Mouse (Mus musculus) heart, embryonic 11.5 days (tissue): ENCODE measurements around the gene Eaf1. TPM values are rescaled to one million over a fixed set of nuclear protein-coding genes. Genes with fewer than 3 reads are reported as not detected.

Experiments used
- ATAC-seq: fragments of 200-750 bp; cut with Nextera tagmentation; replicated peaks from 2 replicates; pipeline ENCODE4 v1.8.0; 2017; ENCODE audit warnings: moderate library complexity; ENCODE audit not compliant: insufficient number of reproducible peaks, low FRiP score, low TSS enrichment
- H3K27ac ChIP-seq: fragments of 300-500 bp; sonication (generic); 2 replicates; pipeline ENCODE4 v1.5.1; 2014; ENCODE audit warnings: mild to moderate bottlenecking, low read depth, low read length
- H3K27me3 ChIP-seq: fragments of 300-500 bp; sonication (generic); 2 replicates; pipeline ENCODE4 v1.6.1; 2014; ENCODE audit warnings: mild to moderate bottlenecking, low read length, mixed read lengths; ENCODE audit not compliant: control insufficient read depth, insufficient read depth
- H3K36me3 ChIP-seq: fragments of 300-500 bp; sonication (generic); 2 replicates; pipeline ENCODE4 v1.6.1; 2014; ENCODE audit warnings: mild to moderate bottlenecking, low read length, moderate library complexity, mixed read lengths; ENCODE audit not compliant: control insufficient read depth, insufficient read depth
- H3K4me1 ChIP-seq: fragments of 300-500 bp; sonication (generic); 2 replicates; pipeline ENCODE4 v1.6.1; 2014; ENCODE audit warnings: low read length; ENCODE audit not compliant: control insufficient read depth, insufficient read depth
- H3K4me2 ChIP-seq: fragments of 300-500 bp; sonication (generic); 2 replicates; pipeline ENCODE4 v1.6.1; 2014; ENCODE audit warnings: mild to moderate bottlenecking, moderate library complexity
- H3K4me3 ChIP-seq: fragments of 300-500 bp; sonication (generic); 2 replicates; pipeline ENCODE4 v1.5.1; 2014; ENCODE audit warnings: low read depth, low read length
- H3K9ac ChIP-seq: fragments of 300-500 bp; sonication (generic); 2 replicates; pipeline ENCODE4 v1.6.1; 2014; ENCODE audit warnings: mild to moderate bottlenecking, low read depth, low read length, moderate library complexity
- H3K9me3 ChIP-seq: fragments of 300-500 bp; sonication (generic); replicated peaks from 2 replicates; pipeline ENCODE4 v1.6.1; 2016; ENCODE audit warnings: low read length; ENCODE audit not compliant: control insufficient read depth
- WGBS: fragments of 180-500 bp; shearing (Covaris S2); extraction: QIAGEN DNeasy Blood & Tissue Kit; methylation state at CpG from one replicate; pipeline ENCODE4 v1.1.7; 2014; ENCODE audit not compliant: insufficient replicate concordance; 5-methylcytosine and 5-hydroxymethylcytosine counted together
- polyA plus RNA-seq: library from polyadenylated mRNA; unstranded; fragments of >200 nt; fragmentation: Nextera tagmentation; extraction: Ambion mirVana; gene quantifications from 2 replicates; pipeline ENCODE4 v1.2.1, GENCODE M21; 2014

Gene Eaf1
- polyA plus RNA-seq, 1 experiment from 2014 or later: 16.6 TPM

GRCm38 (mm10) chr14:31495538-31495937 is 1.3 kb downstream of the Eaf1 start:
- ATAC-seq: no peak
- H3K27me3 ChIP-seq: no peaks in the 10 kb centered on the region
- peak overlapping the region; percentile 94 for H3K4me2 ChIP-seq
- H3K9ac ChIP-seq: peak overlapping the region; percentile 98
- peak overlapping the region; percentile 90 for H3K27ac ChIP-seq
- WGBS: 4% methylated on average over 8 of the region's 8 CpGs
- peaks cover 11% of the 10 kb centered on the region; the same call in 1 of the 2 replicates for H3K36me3 ChIP-seq
- peaks cover 18% of the 10 kb centered on the region for H3K4me1 ChIP-seq
- no peaks in the 10 kb centered on the region for H3K9me3 ChIP-seq
- peak overlapping the region; percentile 98 for H3K4me3 ChIP-seq

DNA sequence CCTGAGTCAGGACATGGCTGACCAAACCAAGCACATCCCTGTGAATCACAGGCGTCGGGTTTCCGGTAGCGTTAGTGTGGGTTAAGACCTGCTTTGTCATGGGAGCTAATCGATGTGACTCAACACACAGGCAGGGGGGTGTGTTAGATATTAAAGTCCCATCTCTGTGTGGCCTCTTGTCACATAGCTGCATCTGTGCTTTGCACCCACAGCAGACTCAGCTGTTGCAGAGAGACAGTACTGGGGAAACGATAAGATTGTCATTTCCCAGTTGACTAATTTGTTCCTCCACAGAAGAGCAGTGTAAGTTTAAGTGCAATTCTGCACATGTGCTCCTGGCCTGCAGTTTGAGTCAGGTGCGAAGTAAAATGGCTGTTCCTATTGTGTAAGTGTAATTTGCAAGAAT is 2.0 kb downstream of the Eaf1 start:
- peak; percentile 66 for ATAC-seq
- H3K36me3 ChIP-seq: peaks cover 14% of the 10 kb centered on the region; the same call in 1 of the 2 replicates

GRCm38 (mm10) chr14:31499526-31499925 is 5.3 kb downstream of the Eaf1 start:
- no peak for ATAC-seq
- peaks cover 28% of the 10 kb centered on the region for H3K36me3 ChIP-seq
- H3K9ac ChIP-seq: no peak overlapping the region
- no peak overlapping the region for H3K4me3 ChIP-seq
- no peak overlapping the region for H3K4me2 ChIP-seq
- no peak overlapping the region for H3K27ac ChIP-seq
- peaks cover 12% of the 10 kb centered on the region for H3K4me1 ChIP-seq
- WGBS: 86% methylated on average over 1 of the region's 1 CpGs
- no peaks in the 10 kb centered on the region for H3K27me3 ChIP-seq
- no peaks in the 10 kb centered on the region for H3K9me3 ChIP-seq

More for the DNA sequence above, 2.0 kb downstream of the Eaf1 start:
- WGBS: 46% methylated on average over 7 of the region's 7 CpGs
- Histone ChIP-seq H3K9ac (peak overlapping the region; percentile 98), H3K9me3 (no peaks in the 10 kb centered on the region), H3K4me2 (peak overlapping the region; percentile 94), H3K4me3 (peak overlapping the region; percentile 98), H3K4me1 (peaks cover 18% of the 10 kb centered on the region), H3K27me3 (no peaks in the 10 kb centered on the region), H3K27ac (no peak overlapping the region)

- Histone ChIP-seq H3K36me3 (peaks cover 61% of the 10 kb centered on the region), H3K4me2 (no peak overlapping the region), H3K27me3 (no peaks in the 10 kb centered on the region), H3K27ac (no peak overlapping the region), H3K4me3 (no peak overlapping the region), H3K9ac (no peak overlapping the region), H3K9me3 (no peaks in the 10 kb centered on the region), H3K4me1 (no peaks in the 10 kb centered on the region)
- 90% methylated on average over 13 of the region's 13 CpGs for WGBS
- ATAC-seq: no peak
Measured at GRCm38 (mm10) chr14:31503406-31503805, 9.2 kb downstream of the Eaf1 start.

GRCm38 (mm10) chr14:31506456-31506855 is 12.3 kb downstream of the Eaf1 start:
- Histone ChIP-seq H3K27me3 (no peaks in the 10 kb centered on the region), H3K36me3 (peaks cover 60% of the 10 kb centered on the region), H3K9ac (no peak overlapping the region), H3K27ac (no peak overlapping the region), H3K4me2 (no peak overlapping the region), H3K9me3 (no peaks in the 10 kb centered on the region), H3K4me1 (no peaks in the 10 kb centered on the region), H3K4me3 (no peak overlapping the region)
- WGBS: 93% methylated on average over 6 of the region's 6 CpGs
- ATAC-seq: no peak

DNA sequence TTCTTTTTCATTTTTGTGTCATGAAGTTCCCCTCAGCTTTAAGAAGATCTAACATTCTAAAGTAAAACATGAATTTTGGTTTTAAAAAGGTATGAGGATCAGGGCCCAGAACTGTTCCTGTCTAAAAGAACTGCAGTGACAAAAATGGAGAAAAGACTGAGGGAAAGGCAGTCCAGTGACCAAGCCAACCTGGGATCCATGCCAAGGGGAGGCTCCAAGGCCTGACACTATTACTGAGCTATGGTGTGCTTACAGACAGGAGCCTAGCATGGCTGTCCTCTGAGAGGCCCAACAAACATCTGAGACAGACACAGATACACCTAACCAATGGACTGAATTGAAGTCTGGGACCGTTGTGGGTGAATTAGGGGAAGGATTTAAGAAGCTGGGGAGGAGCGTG is 15.7 kb downstream of the Eaf1 start:
- 92% methylated on average over 2 of the region's 2 CpGs for WGBS

GRCm38 (mm10) chr14:31510322-31510721 is 16.1 kb downstream of the Eaf1 start:
- H3K27ac ChIP-seq: no peak overlapping the region
- H3K36me3 ChIP-seq: peaks cover 30% of the 10 kb centered on the region
- no peak for ATAC-seq
- H3K9ac ChIP-seq: no peak overlapping the region
- H3K4me1 ChIP-seq: no peaks in the 10 kb centered on the region
- no peak overlapping the region for H3K4me3 ChIP-seq
- no peak overlapping the region for H3K4me2 ChIP-seq
- WGBS: 90% methylated on average over 3 of the region's 3 CpGs
- H3K27me3 ChIP-seq: no peaks in the 10 kb centered on the region
- no peaks in the 10 kb centered on the region for H3K9me3 ChIP-seq

More for the DNA sequence above, 15.7 kb downstream of the Eaf1 start:
- Histone ChIP-seq H3K36me3 (peaks cover 34% of the 10 kb centered on the region), H3K9ac (no peak overlapping the region), H3K4me2 (no peak overlapping the region), H3K27me3 (no peaks in the 10 kb centered on the region), H3K4me1 (no peaks in the 10 kb centered on the region), H3K27ac (no peak overlapping the region), H3K9me3 (no peaks in the 10 kb centered on the region), H3K4me3 (no peak overlapping the region)
- no peak for ATAC-seq

- Histone ChIP-seq H3K4me2 (no peak overlapping the region), H3K9ac (no peak overlapping the region), H3K4me1 (no peaks in the 10 kb centered on the region), H3K27me3 (no peaks in the 10 kb centered on the region), H3K4me3 (no peak overlapping the region), H3K27ac (no peak overlapping the region), H3K36me3 (no peaks in the 10 kb centered on the region), H3K9me3 (no peaks in the 10 kb centered on the region)
- 84% methylated on average over 2 of the region's 2 CpGs for WGBS
- no peak for ATAC-seq
Measured at GRCm38 (mm10) chr14:31515895-31516294, 21.7 kb downstream of the Eaf1 start.

GRCm38 (mm10) chr14:31519165-31519564 is 25.0 kb downstream of the Eaf1 start:
- H3K36me3 ChIP-seq: no peaks in the 10 kb centered on the region
- H3K27me3 ChIP-seq: no peaks in the 10 kb centered on the region
- H3K9me3 ChIP-seq: no peaks in the 10 kb centered on the region
- H3K27ac ChIP-seq: no peak overlapping the region
- no peaks in the 10 kb centered on the region for H3K4me1 ChIP-seq
- peak overlapping the region; percentile 33; the same call in 1 of the 2 replicates for H3K4me2 ChIP-seq
- no peak for ATAC-seq
- no peak overlapping the region for H3K4me3 ChIP-seq
- H3K9ac ChIP-seq: no peak overlapping the region
- WGBS: 37% methylated on average over 3 of the region's 3 CpGs
